Mouse (Mus musculus) olfactory bulb, adult 2 months (tissue): ENCODE measurements around the gene Samd10.

ENCODE experiments used
- CTCF ChIP-seq: fragments of 200-500 bp; IDR thresholded peaks from 2 replicates; pipeline ENCODE4 v1.5.1; 2012; ENCODE audit warnings: low read depth, mild to moderate bottlenecking, low read length, moderate library complexity; ENCODE audit not compliant: insufficient read depth
- POLR2A ChIP-seq: fragments of 200-500 bp; IDR thresholded peaks from 2 replicates; pipeline ENCODE4 v1.6.1; 2012; ENCODE audit warnings: mild to moderate bottlenecking, low read depth, low read length, moderate library complexity; ENCODE audit not compliant: insufficient read depth

DNA sequence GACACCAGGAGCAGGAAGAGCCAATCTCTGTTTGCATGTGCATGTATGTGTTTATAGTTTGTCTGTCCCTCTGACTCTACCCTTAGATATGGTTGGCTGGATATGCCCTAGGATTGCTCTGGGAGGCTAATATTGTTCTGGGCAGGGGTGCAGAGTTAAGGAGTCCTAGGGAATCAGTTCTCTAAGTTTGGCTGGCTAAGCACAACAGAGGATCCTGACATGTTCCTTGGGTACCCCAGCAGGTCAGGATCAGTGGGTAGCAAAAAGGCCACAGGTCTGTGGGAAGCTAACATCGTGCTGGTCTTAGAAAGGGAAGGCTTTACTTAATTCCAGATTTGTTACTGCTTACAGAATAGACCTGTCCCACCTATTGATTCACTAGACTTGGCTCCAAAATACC lies 19.3 kb downstream of the Samd10 start:
- no peak for TF ChIP-seq CTCF
- no peak for TF ChIP-seq POLR2A
